Mouse (Mus musculus): ENCODE results near the gene Rnf43. TPM values are rescaled to one million over a fixed set of nuclear protein-coding genes. Genes with fewer than 3 reads are reported as not detected.

Rnf43 gene
- polyA plus RNA-seq, 1 experiment from 2014 or later = 1.6 TPM

MicroRNAs encoded within 50 kb of the gene (microRNA counts, 519-probe panel; counts per million panel counts)
- microRNA mmu-miR-142-3p = 4,031 counts per million, percentile 58 among the panel's probes with 10 or more counts
- 4,338 counts per million, percentile 66 among the panel's probes with 10 or more counts for microRNA mmu-miR-142-5p

Small RNA genes within 50 kb of the gene (microRNA-seq; reads per million reads assigned to microRNA genes)
- gene Mir142 = not detected
- gene Mir142b = not detected

Other genes with a start within 250 kb of the Rnf43 start
- not detected in 2 replicates for gene Gm11492, start 96.1 kb upstream of the Rnf43 start, polyA plus RNA-seq (2014; fragmentation: Nextera tagmentation; extraction: Ambion mirVana)
- gene Sept4, start 93.8 kb upstream of the Rnf43 start, polyA plus RNA-seq (2014; fragmentation: Nextera tagmentation; extraction: Ambion mirVana) = 5.3 and 5.5 TPM in 2 replicates
- gene Mtmr4, start 70.6 kb upstream of the Rnf43 start, polyA plus RNA-seq (2014; fragmentation: Nextera tagmentation; extraction: Ambion mirVana) = 62.4 and 66.8 TPM in 2 replicates
- 0.27 and 0.34 TPM in 2 replicates for gene Hsf5, start 45.6 kb upstream of the Rnf43 start, polyA plus RNA-seq (2014; fragmentation: Nextera tagmentation; extraction: Ambion mirVana)
- 184 TPM in 2 replicates for gene Supt4a, start 74.8 kb downstream of the Rnf43 start, polyA plus RNA-seq (2014; fragmentation: Nextera tagmentation; extraction: Ambion mirVana)
- gene Tspoap1, start 97.8 kb downstream of the Rnf43 start, polyA plus RNA-seq (2014; fragmentation: Nextera tagmentation; extraction: Ambion mirVana) = 1.7 and 2.4 TPM in 2 replicates
- gene Mpo, start 130.9 kb downstream of the Rnf43 start, polyA plus RNA-seq (2014; fragmentation: Nextera tagmentation; extraction: Ambion mirVana) = 3.7 and 5.7 TPM in 2 replicates
- not detected in 2 replicates for gene Lpo, start 165.6 kb downstream of the Rnf43 start, polyA plus RNA-seq (2014; fragmentation: Nextera tagmentation; extraction: Ambion mirVana)
- 14.3 and 14.9 TPM in 2 replicates for gene Mks1, start 190.5 kb downstream of the Rnf43 start, polyA plus RNA-seq (2014; fragmentation: Nextera tagmentation; extraction: Ambion mirVana)
- gene Epx, start 212.8 kb downstream of the Rnf43 start, polyA plus RNA-seq (2014; fragmentation: Nextera tagmentation; extraction: Ambion mirVana) = 0.08 TPM in 1 of 2 replicates, not detected in the other
- not detected in 2 replicates for gene Olfr462, start 229.5 kb downstream of the Rnf43 start, polyA plus RNA-seq (2014; fragmentation: Nextera tagmentation; extraction: Ambion mirVana)
- not detected in 2 replicates for gene Olfr463, start 234.7 kb downstream of the Rnf43 start, polyA plus RNA-seq (2014; fragmentation: Nextera tagmentation; extraction: Ambion mirVana)